Mouse (Mus musculus) liver, embryonic 12.5 days (tissue): ENCODE data around the gene Rcn3. TPM values are rescaled to one million over a fixed set of nuclear protein-coding genes. Genes with fewer than 3 reads are reported as not detected.

ENCODE experiments used
- ATAC-seq: fragments of 200-750 bp; cut with Nextera tagmentation; 2 replicates; pipeline ENCODE4 v1.8.0; 2017; ENCODE audit warnings: moderate number of reproducible peaks, mild to moderate bottlenecking, moderate library complexity
- H3K27ac ChIP-seq: fragments of 300-500 bp; sonication (generic); 2 replicates; pipeline ENCODE4 v1.5.1; 2016; ENCODE audit warnings: mild to moderate bottlenecking
- H3K27me3 ChIP-seq: fragments of 300-500 bp; sonication (generic); replicated peaks from 2 replicates; pipeline ENCODE4 v1.6.1; 2016; ENCODE audit warnings: mild to moderate bottlenecking, moderate library complexity
- H3K36me3 ChIP-seq: fragments of 300-500 bp; sonication (generic); 2 replicates; pipeline ENCODE4 v1.6.1; 2016; ENCODE audit warnings: mild to moderate bottlenecking, moderate library complexity
- H3K4me1 ChIP-seq: fragments of 300-500 bp; sonication (generic); 2 replicates; pipeline ENCODE4 v1.6.1; 2016
- H3K4me2 ChIP-seq: fragments of 300-500 bp; sonication (generic); 2 replicates; pipeline ENCODE4 v1.6.1; 2016; ENCODE audit warnings: mild to moderate bottlenecking, moderate library complexity
- H3K4me3 ChIP-seq: fragments of 300-500 bp; sonication (generic); 2 replicates; pipeline ENCODE4 v1.5.1; 2016; ENCODE audit warnings: mild to moderate bottlenecking, moderate library complexity
- H3K9ac ChIP-seq: fragments of 300-500 bp; sonication (generic); 2 replicates; pipeline ENCODE4 v1.6.1; 2016; ENCODE audit warnings: mild to moderate bottlenecking, moderate library complexity
- H3K9me3 ChIP-seq: fragments of 300-500 bp; sonication (generic); replicated peaks from 2 replicates; pipeline ENCODE4 v1.6.1; 2016; ENCODE audit warnings: mild to moderate bottlenecking, moderate library complexity
- WGBS: fragments of 180-500 bp; shearing (Covaris S2); methylation state at CpG from one replicate; pipeline ENCODE4 v1.1.7; 2016; ENCODE audit not compliant: insufficient replicate concordance; 5-methylcytosine and 5-hydroxymethylcytosine counted together
- polyA plus RNA-seq: library from polyadenylated mRNA; unstranded; fragments of >200 nt; fragmentation: Nextera tagmentation; extraction: Ambion mirVana; gene quantifications from 2 replicates; pipeline ENCODE4 v1.2.1, GENCODE M21; 2016

The Rcn3 gene
- polyA plus RNA-seq, 1 experiment from 2014 or later, result 70.9 TPM

GRCm38 (mm10) chr7:45061532-45062075, 30.4 kb downstream of the Rcn3 start:
- no peak for ATAC-seq

GRCm38 (mm10) chr7:45060632-45061122, 31.3 kb downstream of the Rcn3 start:
- 0 out of 2 replicates have a peak overlapping the region, but pooled peaks have one; percentile 84 for H3K27ac ChIP-seq
- no peak overlapping the region; the same call in 1 of the 2 replicates for H3K9ac ChIP-seq
- H3K4me2 ChIP-seq, result no peak overlapping the region

More at GRCm38 (mm10) chr7:45061532-45062075, 30.4 kb downstream of the Rcn3 start:
- H3K36me3 ChIP-seq, result no peaks in the 10 kb centered on the region
- H3K9ac ChIP-seq, result peak overlapping the region; percentile 62
- peak overlapping the region; percentile 80 for H3K4me2 ChIP-seq
- H3K9me3 ChIP-seq, result no peaks in the 10 kb centered on the region
- 29% methylated on average over 11 of the region's 11 CpGs for WGBS
- no peaks in the 10 kb centered on the region for H3K27me3 ChIP-seq
- H3K4me1 ChIP-seq, result peaks cover 46% of the 10 kb centered on the region
- H3K4me3 ChIP-seq, result peak overlapping the region; percentile 69
- peak overlapping the region; percentile 84 for H3K27ac ChIP-seq

GRCm38 (mm10) chr7:45058607-45059571, 33.1 kb downstream of the Rcn3 start:
- Histone ChIP-seq H3K4me1 (peaks cover 42% of the 10 kb centered on the region), H3K27me3 (no peaks in the 10 kb centered on the region), H3K27ac (no peak overlapping the region), H3K36me3 (no peaks in the 10 kb centered on the region), H3K9me3 (no peaks in the 10 kb centered on the region), H3K9ac (no peak overlapping the region), H3K4me3 (no peak overlapping the region), H3K4me2 (no peak overlapping the region)
- 69% methylated on average over 10 of the region's 10 CpGs for WGBS
- ATAC-seq, result no peak

More at GRCm38 (mm10) chr7:45060632-45061122, 31.3 kb downstream of the Rcn3 start:
- Histone ChIP-seq H3K9me3 (no peaks in the 10 kb centered on the region), H3K4me1 (peaks cover 46% of the 10 kb centered on the region), H3K36me3 (no peaks in the 10 kb centered on the region), H3K27me3 (no peaks in the 10 kb centered on the region), H3K4me3 (no peak overlapping the region)
- ATAC-seq, result no peak
- 50% methylated on average over 6 of the region's 6 CpGs for WGBS

GRCm38 (mm10) chr7:45056972-45057348, 35.1 kb downstream of the Rcn3 start:
- Histone ChIP-seq H3K36me3 (no peaks in the 10 kb centered on the region), H3K9me3 (no peaks in the 10 kb centered on the region), H3K27me3 (no peaks in the 10 kb centered on the region), H3K9ac (peak overlapping the region; percentile 14; the same call in 1 of the 2 replicates), H3K27ac (no peak overlapping the region), H3K4me2 (no peak overlapping the region), H3K4me3 (no peak overlapping the region), H3K4me1 (peaks cover 44% of the 10 kb centered on the region)
- ATAC-seq, result no peak

GRCm38 (mm10) chr7:45056329-45056971, 35.6 kb downstream of the Rcn3 start:
- WGBS, result 66% methylated on average over 14 of the region's 14 CpGs
- Histone ChIP-seq H3K4me1 (peaks cover 44% of the 10 kb centered on the region), H3K4me3 (no peak overlapping the region), H3K9me3 (no peaks in the 10 kb centered on the region), H3K27ac (no peak overlapping the region), H3K27me3 (no peaks in the 10 kb centered on the region), H3K9ac (peak overlapping the region; percentile 14; the same call in 1 of the 2 replicates), H3K36me3 (no peaks in the 10 kb centered on the region), H3K4me2 (no peak overlapping the region)
- no peak for ATAC-seq

GRCm38 (mm10) chr7:45053931-45054510, 38.0 kb downstream of the Rcn3 start:
- WGBS, result under 1% methylated on average over 33 of the region's 33 CpGs
- ATAC-seq, result peak; percentile 92
- Histone ChIP-seq H3K4me2 (peak overlapping the region; percentile 98), H3K9ac (peak overlapping the region; percentile 84), H3K36me3 (peaks cover 14% of the 10 kb centered on the region), H3K4me3 (peak overlapping the region; percentile 80), H3K27ac (peak overlapping the region; percentile 94), H3K4me1 (peaks cover 43% of the 10 kb centered on the region), H3K27me3 (no peaks in the 10 kb centered on the region), H3K9me3 (no peaks in the 10 kb centered on the region)

GRCm38 (mm10) chr7:45053117-45053930, 38.7 kb downstream of the Rcn3 start:
- Histone ChIP-seq H3K9ac (peak overlapping the region; percentile 84), H3K9me3 (no peaks in the 10 kb centered on the region), H3K27ac (peak overlapping the region; percentile 94), H3K4me3 (peak overlapping the region; percentile 80), H3K4me1 (peaks cover 43% of the 10 kb centered on the region), H3K27me3 (no peaks in the 10 kb centered on the region), H3K36me3 (peaks cover 21% of the 10 kb centered on the region), H3K4me2 (peak overlapping the region; percentile 98)
- WGBS, result under 1% methylated on average over 26 of the region's 59 CpGs
- peak; percentile 33 for ATAC-seq

- peak; percentile 6; the same call in 1 of the 2 replicates for ATAC-seq
- WGBS, result 6% methylated on average over 11 of the region's 18 CpGs
- Histone ChIP-seq H3K4me1 (peaks cover 43% of the 10 kb centered on the region), H3K4me2 (peak within 1 kb of the TSS; percentile 98), H3K4me3 (peak within 1 kb of the TSS; percentile 80), H3K36me3 (peaks cover 26% of the 10 kb centered on the region), H3K27ac (peak within 1 kb of the TSS; percentile 94), H3K9me3 (no peaks in the 10 kb centered on the region), H3K9ac (peak within 1 kb of the TSS; percentile 84), H3K27me3 (no peaks in the 10 kb centered on the region)
These were observed 39.2 kb downstream of the Rcn3 start, which contains the start of gene Prr12 for GRCm38 (mm10) chr7:45052862-45053116. Gene Prr12, minus strand, starts transcription at chr7:45052881.

- Histone ChIP-seq H3K9ac (peak overlapping the region; percentile 84), H3K4me2 (peak overlapping the region; percentile 98), H3K27ac (peak overlapping the region; percentile 94), H3K9me3 (no peaks in the 10 kb centered on the region), H3K27me3 (no peaks in the 10 kb centered on the region), H3K36me3 (peaks cover 31% of the 10 kb centered on the region), H3K4me3 (peak overlapping the region; percentile 80), H3K4me1 (peaks cover 43% of the 10 kb centered on the region)
- ATAC-seq, result no peak
- 1% methylated on average over 38 of the region's 38 CpGs for WGBS
These were observed 39.7 kb downstream of the Rcn3 start for GRCm38 (mm10) chr7:45052181-45052861.

GRCm38 (mm10) chr7:45051601-45051974, 40.4 kb downstream of the Rcn3 start:
- ATAC-seq, result no peak
- peak overlapping the region; percentile 80 for H3K4me3 ChIP-seq
- peak overlapping the region; percentile 84 for H3K9ac ChIP-seq
- no peaks in the 10 kb centered on the region for H3K27me3 ChIP-seq
- H3K36me3 ChIP-seq, result peaks cover 38% of the 10 kb centered on the region
- WGBS, result 9% methylated on average over 13 of the region's 13 CpGs
- H3K9me3 ChIP-seq, result no peaks in the 10 kb centered on the region
- H3K27ac ChIP-seq, result peak overlapping the region; percentile 94
- H3K4me2 ChIP-seq, result peak overlapping the region; percentile 98
- peaks cover 39% of the 10 kb centered on the region for H3K4me1 ChIP-seq
